Mouse (Mus musculus): Measurements from ENCODE around the gene Dmrt3. TPM values are rescaled to one million over a fixed set of nuclear protein-coding genes. Genes with fewer than 3 reads are reported as not detected.

The Dmrt3 gene
- polyA plus RNA-seq, 1 experiment from 2014 or later: 0.19 TPM

DNA sequence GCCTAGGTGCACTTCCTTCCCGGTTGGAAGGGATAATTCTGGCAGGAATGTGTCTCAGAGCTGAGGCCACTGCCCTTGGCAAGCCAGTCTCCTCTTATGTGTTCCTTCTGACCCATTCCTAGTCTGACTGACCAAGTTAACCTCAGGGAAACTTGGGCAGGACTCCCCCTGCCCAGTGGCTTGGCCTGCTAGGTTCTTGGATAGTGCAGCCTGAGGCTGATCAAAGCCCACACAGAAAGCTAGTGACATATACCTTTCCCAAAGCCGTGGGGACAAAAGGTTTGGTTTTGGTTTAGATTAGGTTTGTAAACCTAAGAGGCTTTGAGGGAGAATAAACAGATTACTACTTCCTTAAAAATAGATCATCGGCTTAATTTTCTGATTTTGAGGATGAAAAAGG lies 37.0 kb downstream of the Dmrt3 start:
- H3K27me3 ChIP-seq (ENCODE audit: control insufficient read depth, insufficient read depth, low read length): no peaks in the 10 kb centered on the region; the same call in 1 of the 2 replicates
- no peaks in the 10 kb centered on the region for H3K36me3 ChIP-seq (ENCODE audit: control insufficient read depth, insufficient read depth, low read length)
- H3K4me2 ChIP-seq (ENCODE audit: low read depth, low read length): no peak overlapping the region
- H3K4me1 ChIP-seq (ENCODE audit: control insufficient read depth, insufficient read depth, low read length): no peaks in the 10 kb centered on the region
- ATAC-seq (ENCODE audit: insufficient read depth, low FRiP score): no peak
- H3K27ac ChIP-seq (ENCODE audit: low read length): no peak overlapping the region
- no peaks in the 10 kb centered on the region for H3K9me3 ChIP-seq (replicated peaks; ENCODE audit: control insufficient read depth, low read length)
- H3K4me3 ChIP-seq (replicated peaks; ENCODE audit: low read length): no peak overlapping the region
- no peak overlapping the region for H3K9ac ChIP-seq (ENCODE audit: low read length)
- 61% methylated on average over 3 of the region's 3 CpGs for WGBS

- Histone ChIP-seq H3K4me1 (ENCODE audit: control insufficient read depth, insufficient read depth, low read length) (no peaks in the 10 kb centered on the region), H3K36me3 (ENCODE audit: control insufficient read depth, insufficient read depth, low read length) (no peaks in the 10 kb centered on the region), H3K9ac (ENCODE audit: low read length) (no peak overlapping the region), H3K9me3 (replicated peaks; ENCODE audit: control insufficient read depth, low read length) (no peaks in the 10 kb centered on the region), H3K27ac (ENCODE audit: low read length) (no peak overlapping the region), H3K4me3 (replicated peaks; ENCODE audit: low read length) (no peak overlapping the region), H3K4me2 (ENCODE audit: low read depth, low read length) (no peak overlapping the region), H3K27me3 (ENCODE audit: control insufficient read depth, insufficient read depth, low read length) (no peaks in the 10 kb centered on the region; the same call in 1 of the 2 replicates)
- ATAC-seq (ENCODE audit: insufficient read depth, low FRiP score): no peak
- WGBS: 64% methylated on average over 4 of the region's 4 CpGs
Observed at GRCm38 (mm10) chr19:25648701-25649100, 38.6 kb downstream of the Dmrt3 start.

- no peak overlapping the region for H3K4me3 ChIP-seq (replicated peaks; ENCODE audit: low read length)
- H3K27me3 ChIP-seq (ENCODE audit: control insufficient read depth, insufficient read depth, low read length): no peaks in the 10 kb centered on the region; the same call in 1 of the 2 replicates
- WGBS: 67% methylated on average over 10 of the region's 10 CpGs
- no peak overlapping the region for H3K9ac ChIP-seq (ENCODE audit: low read length)
- H3K4me2 ChIP-seq (ENCODE audit: low read depth, low read length): no peak overlapping the region
- H3K27ac ChIP-seq (ENCODE audit: low read length): no peak overlapping the region
- ATAC-seq (ENCODE audit: insufficient read depth, low FRiP score): no peak
- no peaks in the 10 kb centered on the region for H3K36me3 ChIP-seq (ENCODE audit: control insufficient read depth, insufficient read depth, low read length)
- H3K4me1 ChIP-seq (ENCODE audit: control insufficient read depth, insufficient read depth, low read length): peaks cover 8% of the 10 kb centered on the region
- no peaks in the 10 kb centered on the region for H3K9me3 ChIP-seq (replicated peaks; ENCODE audit: control insufficient read depth, low read length)
Observed at GRCm38 (mm10) chr19:25650474-25650873, 40.4 kb downstream of the Dmrt3 start.

GRCm38 (mm10) chr19:25652560-25652959 lies 42.5 kb downstream of the Dmrt3 start:
- no peak for ATAC-seq (ENCODE audit: insufficient read depth, low FRiP score)
- H3K4me1 ChIP-seq (ENCODE audit: control insufficient read depth, insufficient read depth, low read length): peaks cover 8% of the 10 kb centered on the region
- no peak overlapping the region for H3K27ac ChIP-seq (ENCODE audit: low read length)
- no peak overlapping the region for H3K4me3 ChIP-seq (replicated peaks; ENCODE audit: low read length)
- no peaks in the 10 kb centered on the region for H3K9me3 ChIP-seq (replicated peaks; ENCODE audit: control insufficient read depth, low read length)
- peaks cover 4% of the 10 kb centered on the region; the same call in 1 of the 2 replicates for H3K27me3 ChIP-seq (ENCODE audit: control insufficient read depth, insufficient read depth, low read length)
- H3K4me2 ChIP-seq (ENCODE audit: low read depth, low read length): no peak overlapping the region
- no peak overlapping the region for H3K9ac ChIP-seq (ENCODE audit: low read length)
- H3K36me3 ChIP-seq (ENCODE audit: control insufficient read depth, insufficient read depth, low read length): no peaks in the 10 kb centered on the region
- 66% methylated on average over 5 of the region's 5 CpGs for WGBS

DNA sequence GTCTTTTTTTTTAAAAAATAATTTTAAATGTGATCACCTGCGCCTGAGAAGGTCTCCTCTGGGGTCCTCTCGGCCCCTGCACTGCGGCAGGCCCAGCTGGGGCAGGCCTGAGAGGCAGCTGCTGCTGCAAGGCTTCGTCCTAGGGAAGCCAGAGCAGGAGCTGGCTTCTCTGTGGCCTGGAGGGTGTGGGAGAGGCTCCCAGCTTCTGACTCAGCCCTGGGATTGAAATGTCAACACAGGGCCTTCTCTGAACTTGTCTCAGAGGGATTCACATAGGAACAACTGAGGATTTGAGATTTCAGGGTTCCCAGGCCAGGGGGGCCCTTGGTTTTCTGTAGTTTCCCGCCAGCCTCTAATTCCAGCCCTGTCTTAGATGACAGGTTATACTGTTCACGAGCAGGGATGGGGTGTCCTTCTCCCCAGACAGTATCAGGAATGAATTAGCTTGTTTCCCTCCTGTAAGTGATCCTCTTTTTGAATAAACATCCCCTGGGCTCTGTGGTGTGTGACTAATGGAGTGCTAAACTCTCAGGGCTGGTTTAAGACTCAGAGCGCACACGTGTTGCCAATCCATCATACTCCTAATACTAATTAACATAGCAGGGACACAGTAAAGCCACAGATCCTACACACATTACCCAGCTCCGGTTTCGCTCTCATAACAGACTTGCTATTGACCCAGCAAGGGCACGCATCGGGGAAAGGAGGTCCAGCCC lies 44.1 kb downstream of the Dmrt3 start:
- ATAC-seq (ENCODE audit: insufficient read depth, low FRiP score): no peak
- peak overlapping the region; percentile 1; the same call in 1 of the 2 replicates for H3K4me2 ChIP-seq (ENCODE audit: low read depth, low read length)
- 33% methylated on average over 12 of the region's 12 CpGs for WGBS

DNA sequence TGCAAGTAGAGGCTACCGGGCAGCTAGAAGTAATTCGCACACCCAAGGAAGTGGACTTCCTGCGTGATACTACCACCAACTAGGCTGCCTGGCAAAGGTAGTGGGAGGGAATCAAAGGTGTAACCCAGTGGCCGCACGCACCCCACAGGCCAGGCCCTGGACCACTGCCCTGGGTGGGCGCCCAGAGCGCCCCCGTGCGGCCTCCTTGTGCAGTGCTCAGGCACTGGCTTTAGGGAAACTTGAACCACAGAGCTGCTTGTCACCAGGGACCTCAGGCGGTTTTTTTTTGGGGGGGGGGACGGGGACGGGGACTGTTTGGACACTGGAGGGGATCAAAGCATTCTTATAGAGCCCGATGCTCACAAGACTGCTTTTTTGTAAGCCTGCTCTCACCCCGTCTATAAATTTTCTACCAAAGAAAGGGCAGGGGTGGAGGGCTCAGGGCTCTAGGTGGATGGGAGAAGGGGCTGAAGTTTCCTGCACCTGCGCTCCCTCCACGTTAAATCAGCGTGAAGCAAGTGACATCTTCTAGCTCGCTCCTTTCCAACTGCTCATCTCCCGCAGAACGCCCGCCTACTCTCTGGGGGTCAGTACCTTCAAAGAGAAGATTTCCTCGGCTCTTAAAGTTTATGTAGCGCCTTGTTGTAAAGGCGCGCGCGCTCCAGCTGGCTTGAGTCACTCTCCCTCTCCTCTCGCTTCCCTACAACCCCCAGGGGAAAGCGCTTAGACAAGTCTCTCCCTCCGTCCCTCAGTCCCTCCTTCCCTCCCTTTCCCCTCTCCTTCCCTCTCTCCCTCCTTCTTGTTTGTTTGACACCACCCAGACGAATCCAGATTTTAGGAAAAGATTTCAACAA lies 55.6 kb downstream of the Dmrt3 start:
- Histone ChIP-seq H3K9me3 (replicated peaks; ENCODE audit: control insufficient read depth, low read length) (no peaks in the 10 kb centered on the region), H3K4me3 (replicated peaks; ENCODE audit: low read length) (no peak overlapping the region), H3K9ac (ENCODE audit: low read length) (no peak overlapping the region), H3K27me3 (ENCODE audit: control insufficient read depth, insufficient read depth, low read length) (peaks cover 62% of the 10 kb centered on the region), H3K36me3 (ENCODE audit: control insufficient read depth, insufficient read depth, low read length) (no peaks in the 10 kb centered on the region), H3K27ac (ENCODE audit: low read length) (no peak overlapping the region), H3K4me1 (ENCODE audit: control insufficient read depth, insufficient read depth, low read length) (no peaks in the 10 kb centered on the region), H3K4me2 (ENCODE audit: low read depth, low read length) (no peak overlapping the region; the same call in 1 of the 2 replicates)
- no peak; the same call in 1 of the 2 replicates for ATAC-seq (ENCODE audit: insufficient read depth, low FRiP score)
- 4% methylated on average over 31 of the region's 31 CpGs for WGBS

More for the DNA sequence above, 44.1 kb downstream of the Dmrt3 start:
- no peak overlapping the region; the same call in 1 of the 2 replicates for H3K27ac ChIP-seq (ENCODE audit: low read length)
- no peaks in the 10 kb centered on the region for H3K36me3 ChIP-seq (ENCODE audit: control insufficient read depth, insufficient read depth, low read length)
- peak overlapping the region; percentile 26; the same call in 1 of the 2 replicates for H3K9ac ChIP-seq (ENCODE audit: low read length)
- peaks cover 8% of the 10 kb centered on the region; the same call in 1 of the 2 replicates for H3K27me3 ChIP-seq (ENCODE audit: control insufficient read depth, insufficient read depth, low read length)
- H3K4me3 ChIP-seq (replicated peaks; ENCODE audit: low read length): no peak overlapping the region
- H3K4me1 ChIP-seq (ENCODE audit: control insufficient read depth, insufficient read depth, low read length): peaks cover 8% of the 10 kb centered on the region
- H3K9me3 ChIP-seq (replicated peaks; ENCODE audit: control insufficient read depth, low read length): no peaks in the 10 kb centered on the region

GRCm38 (mm10) chr19:25667836-25668235 lies 57.7 kb downstream of the Dmrt3 start:
- no peaks in the 10 kb centered on the region for H3K9me3 ChIP-seq (replicated peaks; ENCODE audit: control insufficient read depth, low read length)

GRCm38 (mm10) chr19:25669593-25670248 lies 59.6 kb downstream of the Dmrt3 start:
- Histone ChIP-seq H3K36me3 (ENCODE audit: control insufficient read depth, insufficient read depth, low read length) (no peaks in the 10 kb centered on the region), H3K27ac (ENCODE audit: low read length) (no peak overlapping the region), H3K4me1 (ENCODE audit: control insufficient read depth, insufficient read depth, low read length) (peaks cover 8% of the 10 kb centered on the region; the same call in 1 of the 2 replicates), H3K4me3 (replicated peaks; ENCODE audit: low read length) (no peak overlapping the region), H3K4me2 (ENCODE audit: low read depth, low read length) (no peak overlapping the region), H3K9ac (ENCODE audit: low read length) (no peak overlapping the region), H3K27me3 (ENCODE audit: control insufficient read depth, insufficient read depth, low read length) (peaks cover 75% of the 10 kb centered on the region), H3K9me3 (replicated peaks; ENCODE audit: control insufficient read depth, low read length) (no peaks in the 10 kb centered on the region)
- WGBS: 15% methylated on average over 3 of the region's 3 CpGs
- ATAC-seq (ENCODE audit: insufficient read depth, low FRiP score): no peak

More at GRCm38 (mm10) chr19:25667836-25668235, 57.7 kb downstream of the Dmrt3 start:
- no peak overlapping the region for H3K4me3 ChIP-seq (replicated peaks; ENCODE audit: low read length)
- no peak for ATAC-seq (ENCODE audit: insufficient read depth, low FRiP score)
- H3K27ac ChIP-seq (ENCODE audit: low read length): no peak overlapping the region
- H3K9ac ChIP-seq (ENCODE audit: low read length): no peak overlapping the region
- no peak overlapping the region for H3K4me2 ChIP-seq (ENCODE audit: low read depth, low read length)
- H3K36me3 ChIP-seq (ENCODE audit: control insufficient read depth, insufficient read depth, low read length): no peaks in the 10 kb centered on the region
- 29% methylated on average over 4 of the region's 4 CpGs for WGBS
- peaks cover 73% of the 10 kb centered on the region for H3K27me3 ChIP-seq (ENCODE audit: control insufficient read depth, insufficient read depth, low read length)
- peaks cover 3% of the 10 kb centered on the region; the same call in 1 of the 2 replicates for H3K4me1 ChIP-seq (ENCODE audit: control insufficient read depth, insufficient read depth, low read length)

Measured in stomach, embryonic 16.5 days (tissue).